Mouse (Mus musculus): ENCODE data around the gene Nfix.

Nfix gene

GRCm38 (mm10) chr8:84702963-84703465 lies 97.1 kb downstream of the Nfix start:
- intact Hi-C loops (cut with DNase I): no loop called here

- intact Hi-C loops (cut with DNase I): no loop called here
Measured at GRCm38 (mm10) chr8:84702561-84702960, 97.6 kb downstream of the Nfix start.

GRCm38 (mm10) chr8:84700941-84701911 lies 98.9 kb downstream of the Nfix start, which contains the start of gene Lyl1:
Lyl1 (plus strand) TSS chr8:84701457.
- intact Hi-C loops (cut with DNase I): no loop called here

GRCm38 (mm10) chr8:84700526-84700925 lies 99.6 kb downstream of the Nfix start:
- intact Hi-C loops (cut with DNase I): no loop called here

- intact Hi-C loops (cut with DNase I): no loop called here
Measured at GRCm38 (mm10) chr8:84699861-84700322, 100.3 kb downstream of the Nfix start.

GRCm38 (mm10) chr8:84698929-84699401 lies 101.2 kb downstream of the Nfix start:
- intact Hi-C loops (cut with DNase I): no loop called here

- intact Hi-C loops (cut with DNase I): no loop called here
Measured at GRCm38 (mm10) chr8:84698288-84698687, 101.9 kb downstream of the Nfix start.

- intact Hi-C loops (cut with DNase I): no loop called here
Measured at GRCm38 (mm10) chr8:84697166-84698130, 102.7 kb downstream of the Nfix start.

GRCm38 (mm10) chr8:84695140-84695539 lies 105.0 kb downstream of the Nfix start:
- intact Hi-C loops (cut with DNase I): no loop called here

GRCm38 (mm10) chr8:84693332-84693731 lies 106.8 kb downstream of the Nfix start:
- intact Hi-C loops (cut with DNase I): no loop called here

GRCm38 (mm10) chr8:84689091-84689915 lies 110.8 kb downstream of the Nfix start:
- intact Hi-C loops (cut with DNase I): no loop called here

GRCm38 (mm10) chr8:84687705-84688100 lies 112.4 kb downstream of the Nfix start, which contains the start of gene Nacc1:
Nacc1 (minus strand) TSS chr8:84687862.
- intact Hi-C loops (cut with DNase I): no loop called here

GRCm38 (mm10) chr8:84687003-84687704 lies 113.0 kb downstream of the Nfix start:
- intact Hi-C loops (cut with DNase I): no loop called here

- intact Hi-C loops (cut with DNase I): no loop called here
Measured at GRCm38 (mm10) chr8:84686191-84687002, 113.7 kb downstream of the Nfix start, which contains the start of gene Trmt1. Trmt1 (plus strand) TSS chr8:84686307.

GRCm38 (mm10) chr8:84684537-84684936 lies 115.6 kb downstream of the Nfix start:
- intact Hi-C loops (cut with DNase I): no loop called here

GRCm38 (mm10) chr8:84682257-84682656 lies 117.9 kb downstream of the Nfix start:
- intact Hi-C loops (cut with DNase I): no loop called here

- intact Hi-C loops (cut with DNase I): no loop called here
Measured at GRCm38 (mm10) chr8:84681476-84681875, 118.7 kb downstream of the Nfix start.

- intact Hi-C loops (cut with DNase I): no loop called here
Measured at GRCm38 (mm10) chr8:84677305-84677704, 122.8 kb downstream of the Nfix start.

All from adrenal gland (tissue).